Mouse (Mus musculus): ENCODE data around the gene Tmem229b.

DNA sequence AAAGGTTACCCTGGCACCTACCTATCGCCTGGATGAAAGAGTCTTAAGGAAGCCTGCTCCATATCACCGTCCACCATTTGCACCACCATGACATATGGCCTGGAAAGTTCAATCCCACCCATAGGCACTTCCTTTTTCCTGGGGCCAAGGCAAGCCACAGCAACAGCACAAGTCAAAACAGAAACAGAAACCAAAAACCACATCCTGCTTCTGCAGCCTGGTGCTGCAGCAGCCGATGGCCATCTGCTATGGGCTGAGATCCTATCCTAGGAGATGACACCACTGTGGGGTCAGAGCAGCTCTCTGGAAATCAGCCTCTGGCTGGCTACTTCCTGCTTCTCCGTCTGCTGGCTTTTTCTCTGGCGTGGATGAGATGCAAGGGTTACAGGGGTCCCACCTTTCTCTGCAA, 26.7 kb downstream of the Tmem229b start:
- TF ChIP-seq CTCF (IDR thresholded peaks at IDR 0.05; ENCODE audit: control insufficient read depth, insufficient read depth, low read length) (no peak), POLR2A (IDR thresholded peaks at IDR 0.05; ENCODE audit: borderline replicate concordance, control insufficient read depth, low read depth, low read length) (no peak)
